Mouse (Mus musculus): ENCODE data around the gene Lonp2.

GRCm38 (mm10) chr8:86599299-86599698 lies 24.5 kb upstream of the Lonp2 start:
- no peak for TF ChIP-seq POLR2A (IDR thresholded peaks at IDR 0.05; ENCODE audit: borderline replicate concordance, low read depth, low read length)
- TF ChIP-seq CTCF (IDR thresholded peaks at IDR 0.05; ENCODE audit: low read depth, low read length): no peak

Measured in bone marrow macrophage, adult 2 months (primary cell).